Mouse (Mus musculus) ES-Bruce4 (cell line): ENCODE results near the gene Fgfr2.

Experiments
- CTCF ChIP-seq: IDR thresholded peaks from one replicate; pipeline ENCODE4 v1.8.1; 2011; ENCODE audit warnings: low read depth, low read length
- EP300 ChIP-seq: IDR thresholded peaks from 2 replicates; pipeline ENCODE4 v1.6.1; 2011; ENCODE audit warnings: low read depth, low read length; ENCODE audit not compliant: insufficient read depth
- POLR2A ChIP-seq: IDR thresholded peaks from one replicate; pipeline ENCODE4 v1.8.1; 2011; ENCODE audit warnings: low read length; ENCODE audit not compliant: insufficient read depth

GRCm38 (mm10) chr7:132321392-132321958 is 801.7 kb downstream of the Fgfr2 start:
- TF ChIP-seq EP300 (no peak), CTCF (no peak), POLR2A (no peak)
